Mouse (Mus musculus) urinary bladder, postnatal 25 days (tissue): ENCODE data around the gene Tpsab1.

ENCODE experiments used
- DNase-seq: peaks from one replicate; pipeline ENCODE4 v3.0.0; 2022; ENCODE audit warnings: low spot score

Gene Tpsab1

GRCm38 (mm10) chr17:25345462-25345861 lies at the start of gene Tpsab1:
Gene Tpsab1, minus strand, starts transcription at chr17:25345562.
- DNase-seq, result no peak

- DNase-seq, result no peak
Observed at GRCm38 (mm10) chr17:25394526-25394925, 49.2 kb upstream of the Tpsab1 start.

- no peak for DNase-seq
Observed at GRCm38 (mm10) chr17:25374011-25374410, 28.6 kb upstream of the Tpsab1 start.

- DNase-seq, result no peak
Observed at GRCm38 (mm10) chr17:25372491-25372890, 27.1 kb upstream of the Tpsab1 start.

GRCm38 (mm10) chr17:25368973-25369372 lies 23.6 kb upstream of the Tpsab1 start, which contains the start of gene Tpsg1:
Gene Tpsg1, plus strand, starts transcription at chr17:25369273.
- DNase-seq, result no peak

- no peak for DNase-seq
Observed at GRCm38 (mm10) chr17:25366005-25366404, 20.6 kb upstream of the Tpsab1 start, which contains the start of gene Tpsb2. Gene Tpsb2, plus strand, starts transcription at chr17:25366305.

- peak; percentile 41 for DNase-seq
Observed at GRCm38 (mm10) chr17:25363726-25364125, 18.4 kb upstream of the Tpsab1 start.

GRCm38 (mm10) chr17:25361291-25361690 lies 15.9 kb upstream of the Tpsab1 start:
- DNase-seq, result no peak

GRCm38 (mm10) chr17:25341490-25341889 lies 3.9 kb downstream of the Tpsab1 start:
- DNase-seq, result no peak

GRCm38 (mm10) chr17:25340003-25340402 lies 5.4 kb downstream of the Tpsab1 start:
- DNase-seq, result no peak

GRCm38 (mm10) chr17:25338218-25338617 lies 7.1 kb downstream of the Tpsab1 start:
- DNase-seq, result no peak

GRCm38 (mm10) chr17:25333943-25334342 lies 11.4 kb downstream of the Tpsab1 start:
- peak; percentile 63 for DNase-seq

- no peak for DNase-seq
Observed at GRCm38 (mm10) chr17:25332321-25332720, 13.0 kb downstream of the Tpsab1 start.

- DNase-seq, result no peak
Observed at GRCm38 (mm10) chr17:25322930-25323329, 22.4 kb downstream of the Tpsab1 start.

GRCm38 (mm10) chr17:25320819-25321218 lies 24.5 kb downstream of the Tpsab1 start:
- no peak for DNase-seq

- no peak for DNase-seq
Observed at GRCm38 (mm10) chr17:25318354-25318753, 27.0 kb downstream of the Tpsab1 start, which contains the start of gene Prss29. Gene Prss29, plus strand, starts transcription at chr17:25318654.

GRCm38 (mm10) chr17:25308346-25308745 lies 37.0 kb downstream of the Tpsab1 start, which contains the start of gene Prss28:
Gene Prss28, plus strand, starts transcription at chr17:25308646.
- DNase-seq, result no peak

- DNase-seq, result no peak
Observed at GRCm38 (mm10) chr17:25298094-25298493, 47.3 kb downstream of the Tpsab1 start, which contains the start of gene Prss34. Gene Prss34, plus strand, starts transcription at chr17:25298394.

GRCm38 (mm10) chr17:25294111-25294510 lies 51.3 kb downstream of the Tpsab1 start:
- no peak for DNase-seq

GRCm38 (mm10) chr17:25293495-25293894 lies 51.9 kb downstream of the Tpsab1 start:
- DNase-seq, result no peak
